8 mouse cellular contexts compared by ENCODE assay signal in the genomic region with DNA sequence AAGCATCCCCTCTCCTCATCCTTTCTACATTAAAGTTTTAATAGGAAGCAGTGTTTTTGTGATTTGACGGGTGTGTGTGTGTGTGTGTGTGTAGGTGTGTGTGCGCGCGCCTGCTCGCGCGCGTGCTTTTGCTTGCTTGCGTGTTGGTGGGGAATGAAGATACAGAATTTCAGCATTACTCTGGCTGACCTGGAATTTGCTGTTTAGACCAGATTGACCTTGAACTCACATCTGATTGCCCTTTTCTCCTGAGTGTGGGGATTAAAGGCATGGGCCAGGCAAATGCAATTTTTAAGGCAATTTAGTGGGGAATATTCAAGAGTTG. TPM values are rescaled to one million over a fixed set of nuclear protein-coding genes. Genes with fewer than 3 reads are reported as not detected.
A peak's percentile ranks its signal among the peaks of the same experiment; 100 is the strongest.
DNase-seq lines count a peak whose midpoint lies in the region; ATAC-seq and TF ChIP-seq lines count a peak whose summit lies in the region.

No protein-coding gene starts in this region.

- no peak for TF ChIP-seq POLR2A in testis, adult 2 months (IDR thresholded peaks at IDR 0.05; ENCODE audit: control insufficient read depth, low read depth, low read length)

- H3K36me3 ChIP-seq in testis, adult 2 months (ENCODE audit: control insufficient read depth, insufficient read depth, low read length), result no peaks in the 10 kb centered on the region
- peaks cover 8% of the 10 kb centered on the region for H3K36me3 ChIP-seq in liver, embryonic 12.5 days

- intact Hi-C loops in gastrocnemius, adult 2 months (cut with DNase I), result loop anchor here (1.0 kb wide), 1 partner anchor 15 kb away; no protein-coding TSS in a partner anchor

- no peak for ATAC-seq in liver, embryonic 12.5 days

- H3K4me1 ChIP-seq in testis, adult 2 months (ENCODE audit: control insufficient read depth, insufficient read depth, low read length), result no peaks in the 10 kb centered on the region; the same call in none of the 2 replicates
- H3K4me1 ChIP-seq in liver, embryonic 12.5 days, result peaks cover 28% of the 10 kb centered on the region

- peak overlapping the region; percentile 100 for H3K27ac ChIP-seq in gastrocnemius, adult 2 months
- H3K27ac ChIP-seq in testis, adult 2 months (ENCODE audit: control insufficient read depth, insufficient read depth, low read depth, low read length), result peak overlapping the region; percentile 92
- peak overlapping the region; percentile 97 for H3K27ac ChIP-seq in liver, embryonic 12.5 days

- H3K9me3 ChIP-seq in liver, embryonic 12.5 days (replicated peaks), result no peaks in the 10 kb centered on the region

- H3K9ac ChIP-seq in liver, embryonic 12.5 days, result peak overlapping the region; percentile 85

- no peak for DNase-seq in gastrocnemius, adult 2 months
- no peak for DNase-seq in gastrocnemius, postnatal 25 days
- DNase-seq in testis, postnatal 14 days (ENCODE audit: low spot score), result no peak
- DNase-seq in layer of hippocampus, postnatal 36 days, result no peak
- no peak for DNase-seq in thymus, adult 18-20 months
- DNase-seq in spleen, adult 18-20 months, result no peak

- TF ChIP-seq CTCF in gastrocnemius, adult 2 months (IDR thresholded peaks at IDR 0.05), result no peak
- no peak for TF ChIP-seq CTCF in testis, adult 2 months (IDR thresholded peaks at IDR 0.05; ENCODE audit: control insufficient read depth, insufficient read depth, insufficient replicate concordance, low read depth, low read length)

- H3K4me2 ChIP-seq in liver, embryonic 12.5 days, result peak overlapping the region; percentile 83

- 2% methylated on average over 9 of the region's 9 CpGs for WGBS in liver, embryonic 12.5 days (ENCODE audit: insufficient replicate concordance)

- H3K27me3 ChIP-seq in testis, adult 2 months (ENCODE audit: control insufficient read depth, insufficient read depth, low read length), result no peaks in the 10 kb centered on the region
- no peaks in the 10 kb centered on the region for H3K27me3 ChIP-seq in liver, embryonic 12.5 days (replicated peaks)

- H3K4me3 ChIP-seq in gastrocnemius, adult 2 months, result peak overlapping the region; percentile 100
- H3K4me3 ChIP-seq in testis, adult 2 months (ENCODE audit: control insufficient read depth, low read depth, low read length), result peak overlapping the region; percentile 92
- peak overlapping the region; percentile 74 for H3K4me3 ChIP-seq in liver, embryonic 12.5 days

RNA-seq across cellular contexts. Expression of gene Fmc1, which starts 2.0 kb away (rescaled TPM):
- 100 to 1,000 TPM; 128 to 218 TPM for total RNA-seq in gastrocnemius, adult 2 months (2021)
- total RNA-seq in gastrocnemius, postnatal 25 days (2021), result 100 to 1,000 TPM; 167 to 170 TPM
- polyA plus RNA-seq in testis, adult 2 months (2012; rRNA removed), result 64.0 and 74.2 TPM in 2 replicates
- 103 and 114 TPM in 2 replicates for polyA plus RNA-seq in liver, embryonic 12.5 days (2016; fragmentation: Nextera tagmentation; extraction: Ambion mirVana)
- total RNA-seq in layer of hippocampus, postnatal 36 days (2021), result 10 to 100 TPM; 51.5 to 59.2 TPM

RNA-seq across cellular contexts. Expression of gene Luc7l2, which starts 15.8 kb away (rescaled TPM):
- 100 to 1,000 TPM; 128 to 134 TPM for total RNA-seq in gastrocnemius, adult 2 months (2021)
- 10 to 100 TPM; 97.7 to 97.8 TPM for total RNA-seq in gastrocnemius, postnatal 25 days (2021)
- polyA plus RNA-seq in testis, adult 2 months (2012; rRNA removed), result 25.4 and 30.9 TPM in 2 replicates
- polyA plus RNA-seq in liver, embryonic 12.5 days (2016; fragmentation: Nextera tagmentation; extraction: Ambion mirVana), result 27.4 and 27.5 TPM in 2 replicates
- 100 to 1,000 TPM; 177 to 202 TPM for total RNA-seq in layer of hippocampus, postnatal 36 days (2021)
